Mouse (Mus musculus): ENCODE data around the gene Tnf. TPM values are rescaled to one million over a fixed set of nuclear protein-coding genes. Genes with fewer than 3 reads are reported as not detected.
A peak's percentile ranks its signal among the peaks of the same experiment; 100 is the strongest.
"Not testable (repeated sequence)": the region's sequence is repeated elsewhere in the genome, so short reads cannot be mapped to it uniquely, and the experiment has no call there.

The Tnf gene
- polyA plus RNA-seq, 1 experiment from 2014 or later = 0.14 TPM

DNA sequence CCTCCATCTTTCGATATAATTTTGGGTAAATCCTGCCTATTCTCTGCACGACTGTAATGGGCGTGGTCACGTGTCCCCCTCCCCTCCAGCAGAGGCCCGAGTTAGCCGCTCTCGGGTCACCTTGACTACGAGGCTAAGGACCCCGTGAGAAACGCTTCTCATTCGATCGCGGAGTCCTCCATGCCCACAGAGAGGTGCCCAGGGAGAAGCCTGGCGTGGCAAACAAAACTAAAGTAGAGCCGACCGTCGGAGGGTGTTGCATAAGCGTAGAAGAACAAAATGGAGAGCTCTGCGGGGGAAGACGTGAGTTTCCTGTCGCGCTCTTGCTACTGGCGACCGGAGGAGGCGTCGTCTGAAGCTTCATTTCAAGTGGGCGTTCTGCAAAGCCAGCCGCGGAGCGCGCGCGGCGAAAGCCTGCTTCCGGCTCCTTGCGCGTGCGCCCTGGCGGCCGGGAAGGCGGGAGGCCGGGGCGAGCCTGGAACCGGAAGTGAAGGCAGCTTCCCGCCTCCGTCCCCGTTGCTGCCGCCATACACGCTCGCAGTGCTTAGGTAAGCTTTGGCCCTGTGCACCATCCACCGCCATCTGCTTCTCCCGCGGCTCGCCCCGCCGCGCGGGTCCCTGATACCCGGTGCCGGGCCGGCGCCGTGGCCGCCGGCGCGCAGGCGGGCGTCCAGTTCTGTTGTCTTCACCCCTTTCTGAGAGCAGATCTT is 39.7 kb upstream of the Tnf start, which contains the start of gene Ddx39b:
Ddx39b (plus strand) TSS at position 442 of the 710 bp plus-strand sequence.
- under 1% methylated on average over 67 of the region's 69 CpGs for WGBS
- Histone ChIP-seq H3K27me3 (no peaks in the 10 kb centered on the region), H3K9me3 (replicated peaks) (no peaks in the 10 kb centered on the region), H3K4me3 (peak within 1 kb of the TSS; percentile 75), H3K27ac (peak within 1 kb of the TSS; percentile 98), H3K36me3 (peaks cover 32% of the 10 kb centered on the region), H3K4me2 (replicated peaks) (peak within 1 kb of the TSS; percentile 92), H3K4me1 (peaks cover 46% of the 10 kb centered on the region), H3K9ac (peak within 1 kb of the TSS; percentile 96)
- ATAC-seq (ENCODE audit: low FRiP score) = peak; percentile 90

DNA sequence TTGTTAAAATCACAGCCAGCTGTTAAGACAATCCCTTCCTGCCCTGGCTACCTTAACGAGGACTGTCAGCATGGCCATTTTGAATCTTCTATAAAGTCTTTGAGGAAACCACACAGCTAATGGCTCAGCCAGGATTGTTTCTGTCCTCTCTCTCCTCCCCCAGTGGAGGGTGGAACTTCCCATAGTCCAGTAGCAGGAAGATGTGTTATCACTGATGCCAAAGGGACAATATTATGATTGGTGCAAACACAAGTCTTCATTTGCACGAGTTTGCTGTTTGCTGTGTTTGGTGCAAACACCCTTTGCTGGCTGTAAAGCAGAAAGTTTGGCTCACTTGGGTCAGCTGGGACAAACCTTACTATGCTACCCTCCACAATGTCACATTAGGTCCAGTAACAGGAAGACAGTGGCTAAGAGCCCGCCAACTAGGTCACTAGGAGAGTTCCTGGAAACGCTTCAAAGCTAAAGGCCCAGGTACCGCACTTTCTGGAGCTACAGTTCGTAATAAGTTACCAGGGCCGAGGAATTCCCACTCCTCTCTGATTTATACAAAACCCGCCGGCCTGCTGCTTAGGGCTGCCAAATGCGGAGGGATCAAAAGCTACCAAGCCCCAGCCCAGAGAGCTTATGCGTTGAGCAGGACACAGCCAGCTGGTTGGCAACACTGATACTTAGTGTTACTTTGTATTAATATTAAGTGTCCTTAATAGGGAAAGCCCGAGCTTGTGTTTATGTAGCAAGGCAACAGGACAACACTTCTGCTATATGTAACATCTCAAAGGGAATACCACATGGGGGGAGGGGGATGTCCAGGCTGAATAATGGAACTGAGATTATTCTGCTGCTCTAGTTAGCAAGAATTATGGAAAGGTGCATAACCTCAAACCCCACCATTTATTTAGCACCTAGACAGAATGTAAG is 38.8 kb upstream of the Tnf start:
- H3K9me3 ChIP-seq (replicated peaks) = no peaks in the 10 kb centered on the region
- peaks cover 24% of the 10 kb centered on the region for H3K36me3 ChIP-seq
- peak overlapping the region; percentile 96 for H3K9ac ChIP-seq
- H3K4me2 ChIP-seq (replicated peaks) = peak overlapping the region; percentile 92
- H3K27ac ChIP-seq = peak overlapping the region; percentile 98
- H3K4me1 ChIP-seq = peaks cover 38% of the 10 kb centered on the region
- 30% methylated on average over 12 of the region's 12 CpGs for WGBS
- ATAC-seq (ENCODE audit: low FRiP score) = peak; percentile 2; the same call in 1 of the 2 replicates
- peak overlapping the region; percentile 75 for H3K4me3 ChIP-seq
- H3K27me3 ChIP-seq = no peaks in the 10 kb centered on the region

DNA sequence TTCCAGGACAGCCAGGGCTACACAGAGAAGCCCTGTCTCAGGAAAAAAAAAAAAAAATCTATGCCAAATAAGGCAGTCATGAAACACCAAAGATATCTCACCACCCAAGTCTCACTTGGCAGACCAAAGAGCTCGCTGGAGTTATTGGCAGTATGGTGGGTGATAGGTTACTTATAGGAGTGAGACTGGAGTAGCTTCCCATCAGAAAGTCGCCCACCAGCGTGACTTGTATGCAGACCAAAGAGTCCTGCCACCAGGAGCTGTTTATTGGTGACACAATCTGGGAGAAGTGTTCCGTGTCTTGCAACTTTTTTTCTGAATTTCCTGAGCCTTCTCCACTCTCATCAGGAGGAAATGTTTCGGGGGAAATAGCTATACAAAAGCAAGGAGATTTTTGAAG is 37.9 kb upstream of the Tnf start:
- Histone ChIP-seq H3K9ac (no peak overlapping the region), H3K4me3 (no peak overlapping the region), H3K9me3 (replicated peaks) (no peaks in the 10 kb centered on the region), H3K36me3 (peaks cover 16% of the 10 kb centered on the region), H3K4me2 (replicated peaks) (no peak overlapping the region), H3K27me3 (no peaks in the 10 kb centered on the region), H3K4me1 (peaks cover 34% of the 10 kb centered on the region), H3K27ac (no peak overlapping the region)
- WGBS = 87% methylated on average over 5 of the region's 5 CpGs
- no peak for ATAC-seq (ENCODE audit: low FRiP score)

DNA sequence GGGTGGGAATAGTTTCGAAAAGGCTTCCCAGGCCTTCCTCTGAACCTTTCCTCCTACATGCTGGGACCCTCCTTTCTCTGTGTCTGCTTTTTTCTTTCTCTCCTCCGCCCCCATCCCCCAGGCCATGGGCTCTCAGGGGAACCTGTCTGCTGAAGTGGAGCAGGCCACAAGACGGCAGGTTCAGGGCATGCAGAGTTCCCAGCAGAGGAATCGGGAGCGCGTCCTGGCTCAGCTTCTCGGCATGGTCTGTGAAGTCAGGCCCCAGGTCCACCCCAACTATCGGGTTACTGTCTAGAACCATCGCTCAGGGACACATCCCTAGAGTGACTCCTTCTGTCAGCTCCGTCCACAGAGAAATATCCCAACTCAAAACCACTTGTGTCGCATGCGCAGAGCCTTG is 35.7 kb upstream of the Tnf start:
- WGBS = 89% methylated on average over 12 of the region's 12 CpGs
- peaks cover 37% of the 10 kb centered on the region for H3K4me1 ChIP-seq
- 0 out of 2 replicates have a peak overlapping the region, but pooled peaks have one; percentile 5 for H3K4me2 ChIP-seq (replicated peaks)
- no peaks in the 10 kb centered on the region for H3K27me3 ChIP-seq
- no peak overlapping the region for H3K9ac ChIP-seq
- H3K27ac ChIP-seq = no peak overlapping the region
- H3K9me3 ChIP-seq (replicated peaks) = no peaks in the 10 kb centered on the region
- H3K36me3 ChIP-seq = 0 out of 2 replicates have a peak, but pooled peaks cover 7% of the 10 kb centered on the region
- H3K4me3 ChIP-seq = no peak overlapping the region
- no peak for ATAC-seq (ENCODE audit: low FRiP score)

DNA sequence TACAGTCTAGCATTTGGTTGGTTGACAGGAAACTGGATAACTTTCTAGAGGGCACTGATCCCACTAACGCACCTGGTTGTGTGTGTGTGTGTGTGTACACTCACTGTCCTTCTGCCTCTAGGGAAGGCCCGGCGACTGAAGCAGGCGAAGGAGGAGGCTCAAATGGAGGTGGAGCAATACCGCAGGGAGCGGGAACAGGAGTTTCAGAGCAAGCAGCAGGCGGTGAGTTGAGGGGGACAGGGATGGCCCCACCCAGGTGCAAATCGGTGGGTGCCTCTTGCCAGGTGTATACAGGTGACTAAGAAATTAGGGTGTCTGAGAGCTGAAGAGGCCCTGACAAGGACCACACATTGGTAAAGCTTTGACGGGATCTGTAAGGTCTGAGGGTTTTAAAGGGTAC is 35.2 kb upstream of the Tnf start:
- H3K9me3 ChIP-seq (replicated peaks) = no peaks in the 10 kb centered on the region
- peaks cover 37% of the 10 kb centered on the region for H3K4me1 ChIP-seq
- peak overlapping the region; percentile 85 for H3K9ac ChIP-seq
- H3K27ac ChIP-seq = peak overlapping the region; percentile 95; the same call in 1 of the 2 replicates
- 0 out of 2 replicates have a peak, but pooled peaks cover 7% of the 10 kb centered on the region for H3K36me3 ChIP-seq
- peak overlapping the region; percentile 78 for H3K4me2 ChIP-seq (replicated peaks)
- 69% methylated on average over 9 of the region's 9 CpGs for WGBS
- H3K27me3 ChIP-seq = no peaks in the 10 kb centered on the region
- H3K4me3 ChIP-seq = peak overlapping the region; percentile 56
- ATAC-seq (ENCODE audit: low FRiP score) = no peak

DNA sequence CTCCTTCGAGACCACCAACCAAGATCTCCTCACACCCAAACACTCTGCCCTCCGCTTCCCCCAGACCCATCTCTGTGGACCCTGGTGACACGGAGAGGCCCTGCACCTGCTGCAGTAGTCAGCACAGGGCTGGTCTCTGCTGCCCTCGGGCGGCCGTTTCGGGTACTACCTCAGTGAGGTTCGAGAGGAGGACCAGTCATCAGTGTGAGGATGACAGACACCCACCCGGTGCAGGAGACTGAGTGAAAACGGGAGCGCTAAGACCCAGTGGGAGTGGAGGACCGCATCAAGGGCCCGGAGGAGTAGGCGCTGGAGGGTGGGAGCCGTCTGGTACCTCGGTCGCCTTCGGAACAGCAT is 34.6 kb upstream of the Tnf start:
- peak overlapping the region; percentile 78 for H3K4me2 ChIP-seq (replicated peaks)
- H3K9ac ChIP-seq = peak overlapping the region; percentile 85

DNA sequence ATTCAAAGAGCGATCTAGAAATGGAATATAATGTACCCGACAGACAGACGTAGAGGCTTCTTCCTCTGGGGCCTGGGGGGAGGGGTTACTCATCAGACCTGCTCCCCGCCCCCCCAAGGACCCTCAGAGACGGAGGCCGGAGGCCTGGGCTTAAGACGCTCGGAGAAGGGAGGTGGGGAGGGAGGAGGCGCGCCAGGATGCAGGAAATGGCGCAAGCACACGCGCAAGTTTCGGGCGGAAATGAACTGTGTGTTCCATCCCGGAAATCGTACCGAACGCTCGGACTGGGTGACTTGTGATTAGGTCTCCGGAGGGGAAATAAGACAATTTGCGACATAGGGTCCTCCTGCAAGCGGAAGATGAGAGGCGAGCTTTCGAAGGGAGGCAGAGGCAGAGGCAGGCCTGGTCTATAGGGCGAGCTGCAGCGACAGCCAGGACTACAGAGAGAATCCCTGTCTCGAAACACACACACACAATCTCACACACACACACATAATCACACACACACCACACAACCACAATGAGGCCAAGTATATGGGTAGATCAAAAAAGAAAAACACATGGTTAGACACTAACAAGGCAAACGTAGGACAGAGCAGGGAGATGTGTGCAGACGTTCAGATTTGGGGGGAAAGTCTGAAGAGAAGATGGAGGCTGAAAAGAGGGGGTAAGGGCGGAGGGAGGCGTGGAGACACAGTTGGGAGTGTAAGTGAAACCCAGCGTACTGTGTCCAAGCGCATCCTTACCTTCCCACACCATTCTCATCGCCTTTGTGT is 34.0 kb upstream of the Tnf start, which contains the start of gene Nfkbil1:
Nfkbil1 (minus strand) TSS at position 179 of the 776 bp plus-strand sequence.
- peak within 1 kb of the TSS; percentile 85 for H3K9ac ChIP-seq
- peak; percentile 77 for ATAC-seq (ENCODE audit: low FRiP score)
- under 1% methylated on average over 35 of the region's 35 CpGs for WGBS

More for the DNA sequence above, 34.6 kb upstream of the Tnf start:
- no peaks in the 10 kb centered on the region for H3K27me3 ChIP-seq
- no peaks in the 10 kb centered on the region for H3K9me3 ChIP-seq (replicated peaks)
- H3K27ac ChIP-seq = peak overlapping the region; percentile 95
- H3K4me1 ChIP-seq = peaks cover 41% of the 10 kb centered on the region
- H3K36me3 ChIP-seq = 0 out of 2 replicates have a peak, but pooled peaks cover 7% of the 10 kb centered on the region
- H3K4me3 ChIP-seq = peak overlapping the region; percentile 56
- peak; percentile 81 for ATAC-seq (ENCODE audit: low FRiP score)
- under 1% methylated on average over 18 of the region's 18 CpGs for WGBS

DNA sequence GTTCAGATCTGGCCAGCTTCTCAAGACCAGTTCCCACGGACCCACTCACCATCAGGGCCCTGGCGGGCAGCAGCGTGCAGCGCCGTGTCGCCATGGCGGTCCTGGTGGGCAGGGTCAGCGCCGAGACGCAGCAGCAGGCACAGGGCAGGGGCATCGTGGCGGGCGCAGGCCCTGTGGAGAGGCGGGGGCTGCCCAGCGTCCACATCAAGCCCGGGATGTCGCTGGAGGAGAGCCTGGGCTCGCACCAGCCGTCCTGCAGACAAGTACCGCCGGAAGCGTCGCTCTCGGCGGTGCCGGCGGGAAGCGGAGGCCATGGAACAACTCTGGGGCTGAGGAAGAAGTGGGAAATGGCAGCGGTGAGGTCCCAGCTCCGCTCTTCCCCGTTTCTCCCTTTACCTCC is 33.1 kb upstream of the Tnf start:
- 8% methylated on average over 31 of the region's 31 CpGs for WGBS

More for the DNA sequence above, 34.0 kb upstream of the Tnf start, which contains the start of gene Nfkbil1:
- Histone ChIP-seq H3K4me3 (peak within 1 kb of the TSS; percentile 56), H3K27ac (peak within 1 kb of the TSS; percentile 95), H3K9me3 (replicated peaks) (no peaks in the 10 kb centered on the region), H3K27me3 (no peaks in the 10 kb centered on the region), H3K4me1 (peaks cover 39% of the 10 kb centered on the region), H3K36me3 (peaks cover 9% of the 10 kb centered on the region; the same call in 1 of the 2 replicates), H3K4me2 (replicated peaks) (peak within 1 kb of the TSS; percentile 78)

DNA sequence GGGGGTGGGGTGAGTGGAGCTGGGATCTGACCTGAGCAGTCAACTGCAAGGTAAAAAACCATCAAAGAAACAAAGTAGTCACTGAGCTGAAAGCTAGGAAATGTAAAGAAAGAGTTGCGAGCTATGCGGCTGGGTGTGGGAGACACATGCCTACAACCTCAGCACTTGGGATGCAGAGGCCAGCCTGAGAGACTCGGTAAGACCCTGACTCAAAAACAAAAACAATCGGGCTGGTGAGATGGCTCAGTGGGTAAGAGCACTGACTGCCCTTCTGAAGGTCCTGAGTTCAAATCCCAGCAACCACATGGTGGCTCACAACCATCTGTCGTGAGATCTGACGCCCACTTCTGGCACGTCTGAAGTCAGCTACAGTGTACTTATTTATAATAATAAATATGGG is 32.3 kb upstream of the Tnf start:
- 96% methylated on average over 7 of the region's 7 CpGs for WGBS
- peak overlapping the region; percentile 78 for H3K4me2 ChIP-seq (replicated peaks)

More for the DNA sequence above, 33.1 kb upstream of the Tnf start:
- H3K4me1 ChIP-seq = peaks cover 34% of the 10 kb centered on the region
- peak; percentile 4; the same call in 1 of the 2 replicates for ATAC-seq (ENCODE audit: low FRiP score)
- H3K27me3 ChIP-seq = no peaks in the 10 kb centered on the region
- peak overlapping the region; percentile 78 for H3K4me2 ChIP-seq (replicated peaks)
- H3K36me3 ChIP-seq = peaks cover 13% of the 10 kb centered on the region
- no peaks in the 10 kb centered on the region for H3K9me3 ChIP-seq (replicated peaks)
- H3K4me3 ChIP-seq = peak overlapping the region; percentile 56
- H3K9ac ChIP-seq = peak overlapping the region; percentile 85
- H3K27ac ChIP-seq = peak overlapping the region; percentile 95

DNA sequence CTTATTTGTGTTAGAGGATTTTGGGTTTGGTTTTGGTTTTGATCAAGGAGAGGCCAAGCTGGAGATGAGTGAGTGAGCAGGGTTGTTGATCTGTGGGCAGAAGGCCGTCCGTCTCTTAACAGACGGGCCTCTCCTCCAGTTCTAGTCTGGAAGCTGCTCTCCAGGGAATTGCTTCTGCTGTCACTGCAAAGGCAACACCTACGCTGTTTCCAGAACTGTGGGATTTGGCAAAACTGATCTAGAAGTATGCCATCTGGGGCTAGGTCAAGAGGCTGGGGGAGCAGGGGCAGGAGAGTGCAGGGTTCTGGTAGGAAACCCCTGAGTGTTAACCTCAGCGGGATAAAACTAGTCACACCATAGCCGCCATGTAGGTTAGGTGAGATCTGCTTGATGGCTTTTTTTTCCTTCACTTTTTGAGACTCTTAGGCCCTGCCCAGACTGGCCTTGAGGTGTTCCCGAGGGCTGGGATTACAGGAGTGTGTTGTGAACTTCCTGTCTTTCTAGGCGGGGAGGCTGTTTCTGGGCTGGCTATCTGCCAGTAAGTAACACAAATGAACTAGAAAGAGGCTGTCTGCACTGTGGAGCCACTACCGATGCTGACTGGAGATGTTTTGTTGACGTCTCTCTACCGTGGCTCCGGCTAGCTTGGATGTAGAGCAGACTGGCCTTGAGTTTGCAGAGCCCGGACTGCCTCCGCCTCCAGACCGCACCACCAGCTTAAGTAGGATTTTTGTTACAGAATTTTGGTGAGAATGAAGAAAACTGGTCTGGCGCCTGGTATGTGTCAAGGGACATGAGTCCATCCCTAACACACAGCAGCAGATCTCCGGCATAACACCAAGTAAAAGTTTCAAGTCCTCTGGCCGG is 31.5 kb upstream of the Tnf start, which contains the start of gene Atp6v1g2:
Atp6v1g2 (plus strand) TSS at position 547 of the 867 bp plus-strand sequence.
- peaks cover 28% of the 10 kb centered on the region for H3K36me3 ChIP-seq
- H3K4me3 ChIP-seq = peak within 1 kb of the TSS; percentile 56
- H3K4me2 ChIP-seq (replicated peaks) = peak within 1 kb of the TSS; percentile 78
- WGBS = 84% methylated on average over 18 of the region's 18 CpGs
- H3K27ac ChIP-seq = peak within 1 kb of the TSS; percentile 95; the same call in 1 of the 2 replicates
- H3K27me3 ChIP-seq = no peaks in the 10 kb centered on the region
- H3K4me1 ChIP-seq = peaks cover 34% of the 10 kb centered on the region
- ATAC-seq (ENCODE audit: low FRiP score) = no peak
- no peaks in the 10 kb centered on the region for H3K9me3 ChIP-seq (replicated peaks)
- peak within 1 kb of the TSS; percentile 85; the same call in 1 of the 2 replicates for H3K9ac ChIP-seq

More for the DNA sequence above, 32.3 kb upstream of the Tnf start:
- H3K27me3 ChIP-seq; H3K9ac ChIP-seq; ATAC-seq (ENCODE audit: low FRiP score); H3K4me3 ChIP-seq; H3K9me3 ChIP-seq (replicated peaks); H3K27ac ChIP-seq: not testable (repeated sequence)
- Histone ChIP-seq H3K4me1 (peaks cover 34% of the 10 kb centered on the region), H3K36me3 (peaks cover 21% of the 10 kb centered on the region)

All from hindbrain, embryonic 12.5 days (tissue).